Mouse (Mus musculus): ENCODE data around the gene H2al1g.
"Not testable (repeated sequence)": the region's sequence is repeated elsewhere in the genome, so short reads cannot be mapped to it uniquely, and the experiment has no call there.

Gene H2al1g

GRCm38 (mm10) chrX:11317956-11318355 is at the start of gene H2al1g:
TSS of gene H2al1g (plus strand) at chrX:11318256.
- not testable (repeated sequence) for DNase-seq

- no peak for DNase-seq
These were observed 49.0 kb upstream of the H2al1g start for GRCm38 (mm10) chrX:11269074-11269473.

GRCm38 (mm10) chrX:11273190-11273589 is 44.9 kb upstream of the H2al1g start:
- no peak for DNase-seq

DNA sequence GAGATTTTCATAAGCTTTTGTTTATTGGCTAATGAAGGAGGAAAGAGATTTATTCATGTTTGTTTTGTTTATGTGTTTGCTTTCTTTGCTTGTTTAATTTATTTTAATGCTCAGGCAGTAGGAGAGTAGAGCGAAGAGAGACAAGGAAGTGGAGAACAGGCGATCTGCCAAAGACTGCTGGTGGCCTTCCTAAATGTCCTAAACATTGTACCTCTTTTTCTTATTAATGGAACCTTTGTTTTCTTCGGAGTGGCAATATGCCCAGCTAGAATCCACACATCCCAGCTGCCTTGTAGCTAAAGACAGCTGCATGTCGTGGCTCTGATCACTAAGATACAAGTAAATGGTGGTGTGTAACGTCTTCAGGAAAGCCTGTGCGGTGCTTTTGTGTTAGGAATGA is 41.0 kb upstream of the H2al1g start:
- DNase-seq = no peak

DNA sequence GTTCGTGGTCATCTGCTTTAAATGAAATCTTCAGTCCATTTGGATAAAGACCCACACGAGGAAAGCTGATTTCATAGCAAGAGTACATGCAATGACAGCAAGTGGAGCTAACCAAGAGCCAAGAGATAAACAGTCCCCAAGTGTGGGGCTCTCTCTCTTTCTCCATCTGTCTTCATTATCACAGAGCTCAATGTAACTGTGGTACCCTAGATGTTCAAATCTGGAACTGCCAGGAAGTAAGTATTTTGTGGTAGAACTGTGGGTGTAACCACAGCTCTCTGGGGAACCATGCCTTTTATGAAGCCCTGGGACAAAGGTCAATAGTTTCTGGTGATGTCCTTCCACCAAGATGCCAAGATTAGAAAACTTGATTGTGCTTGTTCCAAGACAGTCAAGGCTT is 37.3 kb upstream of the H2al1g start:
- DNase-seq = no peak

DNA sequence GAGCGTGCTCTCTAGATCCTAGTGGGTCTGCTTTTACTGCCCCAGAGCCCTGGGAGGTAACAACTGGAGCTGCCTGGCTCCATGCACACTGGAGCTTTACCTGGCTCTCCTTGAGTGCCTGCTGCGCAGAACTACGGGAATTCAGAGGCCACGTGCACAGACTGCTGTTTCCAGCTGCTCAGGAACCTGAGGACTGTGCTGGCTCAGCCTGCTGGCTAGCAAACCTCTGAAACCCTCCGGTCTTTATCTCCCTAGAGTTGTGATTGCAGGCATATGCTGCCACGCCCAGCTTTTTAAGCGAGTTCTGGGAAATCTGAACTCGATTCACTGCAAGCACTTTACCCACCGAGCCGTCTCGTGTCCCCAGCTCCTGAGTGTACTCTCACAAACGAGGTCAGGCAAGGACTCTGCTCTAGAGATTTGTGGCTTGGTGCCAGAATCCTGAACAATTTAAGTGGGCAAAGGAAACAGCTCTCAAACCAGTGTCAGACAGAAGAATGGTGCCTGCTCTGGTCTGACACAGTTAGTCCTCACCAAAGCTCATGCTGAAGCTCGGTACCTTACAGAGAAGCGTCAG is 29.7 kb upstream of the H2al1g start:
- DNase-seq = no peak

DNA sequence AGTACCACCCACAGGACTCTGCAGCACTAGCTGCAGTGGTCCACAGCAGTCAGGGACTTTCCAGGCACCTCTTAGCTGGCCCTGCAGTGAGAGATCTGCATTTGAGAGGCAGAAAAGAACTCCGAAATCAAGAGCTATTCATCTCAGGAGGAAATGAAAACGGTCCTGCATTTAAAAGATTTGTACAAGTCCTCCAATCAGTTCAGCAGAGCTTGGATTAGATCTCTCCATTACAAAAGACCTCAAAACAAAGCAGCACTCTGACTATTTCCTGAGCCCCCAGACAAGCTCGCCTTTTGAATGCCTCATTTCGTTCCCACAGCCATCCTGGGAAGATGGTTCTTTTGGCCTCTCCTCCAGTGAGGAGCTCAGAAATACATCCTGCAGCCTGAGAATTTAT is 28.8 kb upstream of the H2al1g start:
- no peak for DNase-seq

- not testable (repeated sequence) for DNase-seq
These were observed 19.1 kb upstream of the H2al1g start, which contains the start of gene H2al1a for GRCm38 (mm10) chrX:11298957-11299356. TSS of gene H2al1a (plus strand) at chrX:11299257.

- DNase-seq = not testable (repeated sequence)
These were observed 15.9 kb upstream of the H2al1g start, which contains the start of gene H2al1b for GRCm38 (mm10) chrX:11302132-11302531. TSS of gene H2al1b (plus strand) at chrX:11302432.

GRCm38 (mm10) chrX:11305355-11305754 is 12.7 kb upstream of the H2al1g start, which contains the start of gene H2al1c:
TSS of gene H2al1c (plus strand) at chrX:11305655.
- DNase-seq = not testable (repeated sequence)

GRCm38 (mm10) chrX:11308524-11308923 is 9.5 kb upstream of the H2al1g start, which contains the start of gene H2al1d:
TSS of gene H2al1d (plus strand) at chrX:11308824.
- DNase-seq = not testable (repeated sequence)

- DNase-seq = not testable (repeated sequence)
These were observed 6.4 kb upstream of the H2al1g start, which contains the start of gene H2al1e for GRCm38 (mm10) chrX:11311634-11312033. TSS of gene H2al1e (plus strand) at chrX:11311934.

DNA sequence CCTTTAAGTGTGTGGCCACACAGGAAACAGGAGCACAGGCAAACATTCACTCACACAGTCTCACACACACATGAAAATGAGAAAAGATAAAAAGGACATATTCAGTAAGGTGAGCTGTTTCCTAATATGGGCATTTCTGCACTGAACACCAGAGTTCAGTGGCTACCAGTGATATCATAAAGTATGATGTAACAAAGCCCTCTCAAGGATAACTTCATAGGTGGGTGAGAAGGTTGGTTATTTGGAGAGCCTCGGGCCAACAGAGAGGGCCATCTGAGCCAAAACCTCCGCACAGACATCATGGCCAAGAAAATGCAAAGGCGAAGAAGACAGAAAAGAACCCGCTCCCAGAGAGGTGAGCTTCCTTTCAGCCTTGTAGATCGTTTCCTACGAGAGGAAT is 3.2 kb upstream of the H2al1g start, which contains the start of gene H2al1f:
Gene H2al1f (plus strand): TSS at position 301 of the 400 bp plus-strand sequence.
- not testable (repeated sequence) for DNase-seq

DNA sequence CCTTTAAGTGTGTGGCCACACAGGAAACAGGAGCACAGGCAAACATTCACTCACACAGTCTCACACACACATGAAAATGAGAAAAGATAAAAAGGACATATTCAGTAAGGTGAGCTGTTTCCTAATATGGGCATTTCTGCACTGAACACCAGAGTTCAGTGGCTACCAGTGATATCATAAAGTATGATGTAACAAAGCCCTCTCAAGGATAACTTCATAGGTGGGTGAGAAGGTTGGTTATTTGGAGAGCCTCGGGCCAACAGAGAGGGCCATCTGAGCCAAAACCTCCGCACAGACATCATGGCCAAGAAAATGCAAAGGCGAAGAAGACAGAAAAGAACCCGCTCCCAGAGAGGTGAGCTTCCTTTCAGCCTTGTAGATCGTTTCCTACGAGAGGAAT is 3.1 kb downstream of the H2al1g start, which contains the start of gene H2al1h:
Gene H2al1h (plus strand): TSS at position 301 of the 400 bp plus-strand sequence.
- not testable (repeated sequence) for DNase-seq

DNA sequence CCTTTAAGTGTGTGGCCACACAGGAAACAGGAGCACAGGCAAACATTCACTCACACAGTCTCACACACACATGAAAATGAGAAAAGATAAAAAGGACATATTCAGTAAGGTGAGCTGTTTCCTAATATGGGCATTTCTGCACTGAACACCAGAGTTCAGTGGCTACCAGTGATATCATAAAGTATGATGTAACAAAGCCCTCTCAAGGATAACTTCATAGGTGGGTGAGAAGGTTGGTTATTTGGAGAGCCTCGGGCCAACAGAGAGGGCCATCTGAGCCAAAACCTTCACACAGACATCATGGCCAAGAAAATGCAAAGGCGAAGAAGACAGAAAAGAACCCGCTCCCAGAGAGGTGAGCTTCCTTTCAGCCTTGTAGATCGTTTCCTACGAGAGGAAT is 6.3 kb downstream of the H2al1g start, which contains the start of gene H2al1i:
Gene H2al1i (plus strand): TSS at position 301 of the 400 bp plus-strand sequence.
- DNase-seq = not testable (repeated sequence)

- DNase-seq = not testable (repeated sequence)
These were observed 9.5 kb downstream of the H2al1g start, which contains the start of gene H2al1j for GRCm38 (mm10) chrX:11327522-11327921. TSS of gene H2al1j (plus strand) at chrX:11327822.

DNA sequence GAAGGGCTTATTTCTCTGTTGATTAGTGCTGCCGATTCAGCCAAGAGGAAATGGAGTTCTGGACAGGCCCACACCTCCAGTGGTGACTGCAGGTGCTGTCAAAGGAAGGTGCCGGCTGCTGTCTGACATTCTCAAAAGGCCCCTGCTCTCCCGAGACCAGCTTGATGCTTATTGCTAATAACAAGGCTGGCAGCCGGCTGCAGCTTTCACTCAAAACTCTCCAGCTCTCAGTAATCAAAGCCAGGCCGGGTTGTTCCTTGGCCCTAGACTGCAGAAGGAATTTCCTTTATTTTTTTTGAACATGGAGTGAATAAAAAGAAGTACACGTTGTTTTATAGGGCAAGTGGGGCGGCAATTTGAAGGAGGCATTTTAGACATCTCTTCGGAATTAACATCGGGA is 27.7 kb downstream of the H2al1g start:
- DNase-seq = no peak

GRCm38 (mm10) chrX:11346756-11347155 is 28.7 kb downstream of the H2al1g start:
- DNase-seq = no peak

- DNase-seq = no peak
These were observed 42.8 kb downstream of the H2al1g start for GRCm38 (mm10) chrX:11360823-11361222.

- no peak for DNase-seq
These were observed 43.2 kb downstream of the H2al1g start for GRCm38 (mm10) chrX:11361261-11361660.

DNA sequence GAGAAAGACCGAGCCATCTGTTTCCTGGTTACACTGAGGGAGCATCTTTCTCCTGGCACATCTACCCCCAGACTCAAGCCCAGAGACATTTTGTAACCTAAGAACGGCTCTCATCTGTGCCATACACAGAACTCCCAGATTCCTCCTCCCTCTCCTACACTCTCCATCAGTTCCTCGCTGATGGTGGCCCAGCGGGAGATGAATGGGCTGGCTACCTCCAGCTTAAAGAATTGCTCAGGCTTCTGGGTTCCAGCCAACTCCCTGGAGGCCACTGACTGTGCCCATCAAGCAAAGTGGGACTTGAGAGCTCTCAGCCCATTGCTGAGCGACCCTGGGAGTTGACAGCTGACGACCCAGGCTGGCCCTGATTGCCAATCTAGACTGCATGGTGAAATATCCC is 45.8 kb downstream of the H2al1g start:
- DNase-seq = no peak

GRCm38 (mm10) chrX:11365151-11365550 is 47.1 kb downstream of the H2al1g start:
- DNase-seq = no peak
